Mouse (Mus musculus) layer of hippocampus, postnatal 25 days (tissue): Measurements from ENCODE around the gene Rhag. TPM values are rescaled to one million over a fixed set of nuclear protein-coding genes. Genes with fewer than 3 reads are reported as not detected.

Experiments
- DNase-seq, 2 experiments: peaks; one replicate each; pipeline ENCODE4 v3.0.0; 2022; ENCODE audit warnings: mixed read lengths in 2 of 2, low spot score in 1 of 2; ENCODE audit errors: extremely low spot score in 1 of 2
- total RNA-seq, 2 experiments: library from RNA; stranded (reverse); gene quantifications; 2 replicates each; pipeline ENCODE4 v1.2.3; 2021

The Rhag gene
- not detected for total RNA-seq

DNA sequence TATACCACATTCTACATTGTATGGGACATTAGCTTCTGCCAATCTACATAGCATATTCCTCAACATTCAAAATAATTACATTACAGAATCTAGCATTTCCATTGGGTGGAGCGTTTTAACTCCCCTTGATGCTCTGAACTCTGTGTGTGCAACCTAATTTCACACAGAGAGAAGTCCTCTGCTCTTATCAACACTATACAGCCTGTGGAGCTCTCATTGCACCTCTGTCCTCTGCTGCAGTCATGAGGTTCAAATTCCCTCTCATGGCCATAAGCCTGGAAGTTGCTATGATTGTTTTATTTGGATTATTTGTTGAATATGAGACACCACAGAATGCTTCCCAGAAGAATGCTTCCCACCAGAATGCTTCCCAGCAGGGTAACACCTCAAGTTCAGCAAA, at the start of gene Rhag:
Gene Rhag, plus strand, starts transcription at position 193 of the 400 bp plus-strand sequence.
- no peak for DNase-seq

DNA sequence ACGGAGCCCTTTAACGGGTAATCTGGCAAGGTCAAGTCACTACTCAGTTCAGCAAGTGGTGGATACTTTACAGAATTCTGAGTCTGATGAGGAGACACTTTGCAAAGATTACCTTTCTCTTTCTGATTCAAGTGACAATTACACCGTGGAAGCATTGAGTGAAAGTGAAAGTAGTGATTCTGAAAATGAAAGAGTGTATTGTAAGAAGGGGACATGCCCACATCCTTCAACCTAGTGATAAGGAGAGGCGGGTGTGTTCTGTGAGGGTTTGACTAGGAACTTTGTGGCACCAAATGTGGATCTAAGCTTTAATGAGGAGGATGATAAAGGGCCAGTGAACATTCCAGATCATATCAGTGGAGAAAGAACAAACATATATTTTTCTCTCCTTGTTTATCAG, 47.3 kb upstream of the Rhag start:
- no peak for DNase-seq

GRCm38 (mm10) chr17:40767120-40767519, 43.8 kb upstream of the Rhag start:
- no peak for DNase-seq

DNA sequence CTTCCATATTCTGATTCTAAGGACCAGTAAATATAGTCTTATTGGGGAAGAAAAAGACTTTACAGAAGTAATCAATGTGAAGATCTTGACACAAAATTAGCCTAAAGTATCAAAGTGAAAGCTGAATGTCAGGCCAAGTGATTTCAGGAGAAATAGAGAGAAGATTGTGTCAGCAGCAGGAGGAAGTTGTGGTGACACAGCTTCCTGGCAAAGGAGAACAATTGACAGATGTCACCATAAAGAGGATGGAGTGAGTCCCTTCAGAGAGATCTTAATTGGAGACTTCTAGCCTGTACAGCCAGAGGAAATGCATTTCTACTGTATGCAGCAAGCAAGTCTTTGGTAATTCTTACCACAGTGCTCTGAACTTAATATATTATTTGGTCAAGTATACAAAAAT, 21.0 kb upstream of the Rhag start:
- no peak for DNase-seq

DNA sequence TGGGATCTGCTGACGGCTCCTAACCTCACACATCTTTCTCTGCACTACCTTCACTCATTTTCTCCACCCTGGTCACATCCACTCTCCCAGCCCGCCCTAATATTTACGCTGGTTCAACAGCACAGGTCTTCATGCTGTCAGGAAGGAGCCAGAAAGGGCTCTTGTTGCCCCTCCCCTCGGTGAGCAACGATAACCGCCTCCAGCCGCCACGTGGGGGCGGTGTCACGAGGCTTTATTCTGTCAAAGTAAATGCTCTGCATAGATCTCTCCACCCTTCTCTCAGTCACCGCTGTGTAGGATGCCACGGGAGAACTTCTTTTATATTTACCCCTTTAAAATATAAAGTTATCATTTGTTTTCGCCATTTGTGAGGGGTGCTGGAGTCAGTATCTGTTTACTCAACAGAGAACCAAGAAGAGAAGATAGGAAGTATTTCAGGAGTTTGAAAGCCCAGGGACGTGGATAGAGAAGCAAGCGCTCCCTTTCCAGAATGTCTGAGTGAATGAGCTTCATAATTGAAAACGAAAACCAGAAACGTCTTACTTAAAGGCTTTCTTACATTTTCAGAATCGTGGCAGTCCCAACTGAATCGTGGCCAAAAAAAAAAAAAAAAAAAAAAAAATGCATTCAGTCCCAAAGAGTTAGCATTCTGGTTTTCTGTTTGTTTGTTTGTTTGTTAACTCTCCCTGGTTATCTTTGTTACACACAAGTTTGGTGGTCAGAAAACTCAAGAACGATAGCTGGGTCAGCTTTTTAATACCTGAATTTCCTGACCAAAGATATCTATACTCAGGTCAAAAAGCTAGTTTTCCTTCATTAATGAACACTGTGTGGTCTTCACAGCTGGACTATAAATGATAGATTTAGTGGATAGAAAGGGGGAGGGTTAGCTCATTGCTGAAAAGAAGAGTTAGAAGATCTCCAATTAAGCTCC, 16.7 kb upstream of the Rhag start:
- no peak for DNase-seq

DNA sequence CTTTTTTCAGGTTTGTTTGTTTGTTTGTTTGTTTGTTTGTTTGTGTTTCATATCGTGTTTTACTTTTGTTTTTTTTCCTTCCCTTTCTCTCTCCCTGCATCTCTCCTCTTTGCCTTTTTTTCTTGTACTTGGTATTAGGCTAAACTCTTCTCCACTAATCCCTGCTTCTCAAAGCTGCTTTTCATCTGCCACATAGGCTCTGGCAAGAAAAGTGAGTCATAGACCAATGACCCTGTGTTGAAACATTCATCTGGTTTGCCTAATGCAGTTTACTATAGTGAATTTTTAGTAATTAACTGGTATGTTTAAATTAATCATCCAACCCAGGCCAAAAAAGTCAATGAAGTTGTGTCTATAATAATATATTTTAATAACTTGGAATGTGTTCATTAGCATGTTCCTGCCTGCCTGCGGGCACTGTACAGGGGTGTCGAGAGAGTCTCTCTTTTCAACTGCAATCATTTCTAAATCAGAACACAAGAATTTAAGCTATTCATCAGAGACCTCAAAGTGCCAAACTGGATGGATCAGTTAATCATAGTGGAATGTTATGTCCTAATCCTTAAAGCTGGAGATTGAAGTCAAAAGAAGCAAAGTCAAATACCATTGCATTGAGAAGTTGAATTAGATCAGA, 8.1 kb upstream of the Rhag start:
- DNase-seq = no peak

- DNase-seq = no peak
Observed at GRCm38 (mm10) chr17:40806550-40806949, 4.4 kb upstream of the Rhag start.

- no peak for DNase-seq
Observed at GRCm38 (mm10) chr17:40806953-40807572, 3.9 kb upstream of the Rhag start, which contains the start of gene Crisp2. TSS of gene Crisp2 (minus strand) at chr17:40807003.

GRCm38 (mm10) chr17:40808071-40808470, 2.9 kb upstream of the Rhag start:
- DNase-seq = no peak

- no peak for DNase-seq
Observed at GRCm38 (mm10) chr17:40811560-40811959, 634 bp downstream of the Rhag start.

DNA sequence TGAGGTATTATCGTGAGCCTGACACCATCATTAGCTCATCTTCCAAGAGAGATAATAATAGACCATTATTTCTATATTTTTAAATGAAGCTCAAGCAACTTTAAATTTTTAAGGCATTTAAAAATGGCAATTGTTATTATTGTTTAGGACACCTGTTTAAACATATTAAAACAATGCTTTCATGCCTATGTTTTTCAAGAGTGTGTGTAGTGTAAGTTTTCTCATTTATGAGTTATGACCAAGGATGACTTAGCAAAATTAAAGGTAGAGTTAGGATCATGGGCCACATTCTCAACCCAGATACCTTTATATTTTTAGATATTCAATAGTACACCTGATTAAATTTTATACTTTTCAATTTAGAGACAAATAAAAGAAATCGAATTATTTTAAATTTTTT, 1.3 kb downstream of the Rhag start:
- no peak for DNase-seq

GRCm38 (mm10) chr17:40817340-40817943, 6.5 kb downstream of the Rhag start:
- no peak for DNase-seq

- DNase-seq = no peak
Observed at GRCm38 (mm10) chr17:40821477-40821876, 10.6 kb downstream of the Rhag start.

GRCm38 (mm10) chr17:40823817-40824216, 12.9 kb downstream of the Rhag start:
- DNase-seq = no peak

GRCm38 (mm10) chr17:40824549-40824948, 13.6 kb downstream of the Rhag start:
- DNase-seq = peak in 1 of 2 experiments; percentile 10

DNA sequence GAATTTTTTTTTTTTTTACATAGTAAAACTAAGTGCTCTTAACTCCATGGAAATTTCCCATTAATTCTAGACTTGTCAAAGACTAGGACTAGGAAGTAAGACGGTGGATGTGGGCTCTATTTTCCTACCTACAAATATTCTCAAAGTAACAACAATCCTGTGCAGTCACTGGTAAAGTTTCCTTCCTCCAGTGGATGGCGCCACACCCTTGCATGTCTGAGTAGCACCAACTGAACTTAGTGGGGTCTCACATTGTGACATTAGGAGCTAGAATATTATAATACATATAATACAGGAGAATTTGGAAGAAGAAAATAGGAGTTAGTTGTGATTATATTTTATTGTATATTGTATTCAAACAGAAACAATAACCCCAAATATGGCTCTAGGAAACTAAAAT, 20.9 kb downstream of the Rhag start:
- no peak for DNase-seq

- DNase-seq = no peak
Observed at GRCm38 (mm10) chr17:40837308-40837707, 26.4 kb downstream of the Rhag start.

DNA sequence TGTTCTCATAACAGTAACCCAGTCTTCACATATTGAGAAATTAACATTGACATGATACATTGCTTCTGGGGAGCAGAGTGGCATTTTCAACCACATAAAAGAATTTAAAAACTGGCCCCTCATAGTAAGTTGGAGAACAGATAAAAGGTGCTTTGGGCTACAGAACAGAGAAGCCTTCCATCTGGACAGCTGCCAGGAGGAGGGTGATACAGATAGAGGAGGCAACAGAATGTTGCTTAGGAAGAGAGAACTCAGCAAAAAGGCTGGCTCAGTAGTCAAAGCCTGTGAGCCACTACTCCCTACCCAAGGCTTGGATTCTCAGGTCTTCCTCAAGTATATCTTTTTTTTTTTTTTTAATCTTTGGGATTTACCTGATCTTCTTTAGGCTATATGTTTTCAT, 44.1 kb downstream of the Rhag start:
- no peak for DNase-seq

DNA sequence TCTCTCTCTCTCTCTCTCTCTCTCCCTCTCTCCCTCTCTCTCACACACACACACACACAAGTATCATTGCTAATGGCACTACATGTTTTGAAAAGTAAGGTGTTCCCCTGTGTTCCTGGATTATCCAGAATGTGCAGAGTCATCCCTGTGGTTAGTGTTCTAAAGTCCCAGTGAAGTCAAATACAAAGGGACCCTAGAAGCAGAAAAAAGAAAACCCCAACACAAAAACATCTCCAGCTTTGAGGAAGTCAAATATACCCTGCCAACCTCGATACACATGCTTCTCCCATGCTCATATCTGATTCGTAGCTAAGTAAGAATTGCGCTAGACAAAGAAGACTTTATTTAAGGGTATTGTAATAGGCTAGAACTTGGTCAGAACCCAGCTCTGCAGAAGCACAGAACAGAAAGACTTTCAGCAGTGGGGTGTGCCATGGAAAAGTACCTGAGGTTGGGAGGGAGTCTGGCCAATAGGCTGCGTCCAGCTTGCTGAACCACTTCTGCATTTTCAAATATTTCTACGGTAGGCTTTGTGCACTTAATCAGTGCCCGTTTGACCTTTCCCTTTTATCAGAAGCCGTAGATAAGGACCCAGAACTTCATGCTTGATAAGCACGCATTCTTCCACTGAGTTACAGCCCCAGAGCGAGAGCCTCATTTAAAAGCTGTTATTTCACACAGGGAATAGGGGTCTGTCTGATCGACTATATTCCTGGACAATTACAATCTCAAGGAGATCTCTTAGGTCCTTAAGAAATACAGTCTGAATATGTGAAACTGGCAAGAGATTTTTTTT, 58.2 kb downstream of the Rhag start:
- no peak for DNase-seq

GRCm38 (mm10) chr17:40872626-40873025, 61.7 kb downstream of the Rhag start:
- no peak for DNase-seq
